Comparison of ENCODE assay signal across 8 mouse cellular contexts in the genomic region with DNA sequence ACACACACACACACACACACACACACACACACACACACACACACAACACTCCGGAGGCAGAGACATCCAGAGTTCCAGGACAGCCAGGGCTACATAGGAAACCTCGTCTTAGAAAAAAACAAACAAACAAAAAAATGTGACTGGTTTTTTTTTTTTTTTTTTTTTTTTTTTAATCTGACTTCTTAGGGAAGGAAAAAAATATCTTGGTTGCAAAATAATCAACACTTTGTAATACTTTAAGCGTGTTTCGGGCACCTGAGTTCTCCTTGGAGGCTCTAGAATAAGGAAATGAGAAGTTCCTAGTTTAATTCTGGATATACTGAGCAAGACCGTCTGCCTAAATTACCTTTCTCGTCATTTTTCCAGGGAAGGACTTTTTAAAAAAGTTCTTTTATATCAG. TPM values are rescaled to one million over a fixed set of nuclear protein-coding genes. Genes with fewer than 3 reads are reported as not detected.
DNase-seq lines count a peak whose midpoint lies in the region; ATAC-seq lines count a peak whose summit lies in the region.

No protein-coding gene starts in this region.

- WGBS in heart, embryonic 14.5 days: 46% methylated on average over 6 of the region's 6 CpGs
- 53% methylated on average over 6 of the region's 6 CpGs for WGBS in hindbrain, embryonic 10.5 days
- WGBS in macrophage (ENCODE audit: missing documents): 21% methylated on average over 6 of the region's 6 CpGs

- H3K4me1 ChIP-seq in heart, embryonic 14.5 days (ENCODE audit: control insufficient read depth in 2 of 2, insufficient read depth in 2 of 2, low read length in 2 of 2): peaks cover 0 to 7% of the 10 kb centered on the region in 2 experiments; a peak in 2 of 4 replicates
- H3K4me1 ChIP-seq in hindbrain, embryonic 10.5 days (replicated peaks): peaks cover 10% of the 10 kb centered on the region

- no peak for ATAC-seq in heart, embryonic 14.5 days (ENCODE audit: insufficient number of reproducible peaks, insufficient read depth, low FRiP score, low read depth)

- no peak for DNase-seq in heart, adult 8-10 months (ENCODE audit: low spot score)
- peak; percentile 11 for DNase-seq in Muller cell, postnatal 12 days (ENCODE audit: inconsistent ontology term)
- no peak for DNase-seq in hindbrain, embryonic 10.5 days (ENCODE audit: low spot score)
- no peak for DNase-seq in MN1 (ENCODE audit: low spot score)
- DNase-seq in adrenal gland, adult 8-10 months: no peak
- DNase-seq in right cerebral cortex, postnatal 14 days: no peak

- H3K4me2 ChIP-seq in heart, embryonic 14.5 days (ENCODE audit: low read length): peak overlapping the region; percentile 68

- no peaks in the 10 kb centered on the region for H3K9me3 ChIP-seq in heart, embryonic 14.5 days (ENCODE audit: control insufficient read depth, low read length)
- no peaks in the 10 kb centered on the region for H3K9me3 ChIP-seq in hindbrain, embryonic 10.5 days

- H3K4me3 ChIP-seq in heart, embryonic 14.5 days (ENCODE audit: control insufficient read depth in 1 of 2, insufficient read depth in 1 of 2, low read depth in 1 of 2, low read length in 2 of 2): peak overlapping the region; percentile 27 to 70; a peak in 3 of 4 replicates
- peak overlapping the region; percentile 91 for H3K4me3 ChIP-seq in hindbrain, embryonic 10.5 days
- peak overlapping the region; percentile 29; the same call in 1 of the 2 replicates for H3K4me3 ChIP-seq in macrophage (ENCODE audit: inconsistent target)

- H3K79me2 ChIP-seq in macrophage (ENCODE audit: inconsistent target): no peaks in the 10 kb centered on the region

- H3K27ac ChIP-seq in heart, embryonic 14.5 days (replicated peaks in 1 of 2; ENCODE audit: control insufficient read depth in 1 of 2, insufficient read depth in 1 of 2, low read depth in 2 of 2, low read length in 2 of 2): no peak overlapping the region
- H3K27ac ChIP-seq in hindbrain, embryonic 10.5 days: peak overlapping the region; percentile 91
- no peak overlapping the region for H3K27ac ChIP-seq in macrophage

- no peak overlapping the region; the same call in 1 of the 2 replicates for H3K9ac ChIP-seq in heart, embryonic 14.5 days (ENCODE audit: low read length)

- no peaks in the 10 kb centered on the region for H3K36me3 ChIP-seq in heart, embryonic 14.5 days (ENCODE audit: control insufficient read depth, insufficient read depth, low read length)
- H3K36me3 ChIP-seq in hindbrain, embryonic 10.5 days: no peaks in the 10 kb centered on the region
- no peaks in the 10 kb centered on the region for H3K36me3 ChIP-seq in macrophage (ENCODE audit: inconsistent target)

- no peaks in the 10 kb centered on the region for H3K27me3 ChIP-seq in heart, embryonic 14.5 days (ENCODE audit: control insufficient read depth, insufficient read depth, low read length)
- no peaks in the 10 kb centered on the region for H3K27me3 ChIP-seq in hindbrain, embryonic 10.5 days (ENCODE audit: insufficient read depth, poor library complexity, severe bottlenecking)

RNA-seq across cellular contexts. Expression of a gene that starts 0.5 kb away (rescaled TPM):
- polyA plus RNA-seq in heart, embryonic 14.5 days (2014; fragmentation: Nextera tagmentation; extraction: Ambion mirVana): 2.4 and 3.4 TPM in 2 replicates
- 1 to 10 TPM; 6.2 to 7.8 (median 7.0) TPM for total RNA-seq in heart, adult 8-10 months (2022)
- 4.8 and 4.9 TPM in 2 replicates for polyA plus RNA-seq in hindbrain, embryonic 10.5 days (2016; fragmentation: Nextera tagmentation; extraction: Ambion mirVana)
- 10 to 100 TPM in 13 of 26 experiments, 1 to 10 TPM in 12, under 1 TPM in 1; 0.86 to 18.3 (median 9.3) TPM for total RNA-seq in macrophage (2018; cell fraction: chromatin; rRNA removed)
- total RNA-seq in macrophage (2018; cell fraction: cytosol; rRNA removed): 1 to 10 TPM in 24 of 26 experiments, under 1 TPM in 2; 0.62 to 1.9 (median 1.4) TPM
- 10 to 100 TPM in 2 of 26 experiments, 1 to 10 TPM in 23, under 1 TPM in 1; 0.88 to 18.4 (median 4.5) TPM for total RNA-seq in macrophage (2018; cell fraction: nucleus; rRNA removed)
- 1.2 to 2.2 TPM (median 1.7 TPM) in 3 replicates for polyA plus RNA-seq in macrophage (2018)
- 10 to 100 TPM; 14.9 to 30.8 (median 22.0) TPM for total RNA-seq in adrenal gland, adult 8-10 months (2022)

RNA-seq across cellular contexts. Expression of a gene that starts 13.2 kb away (rescaled TPM):
- polyA plus RNA-seq in heart, embryonic 14.5 days (2014; fragmentation: Nextera tagmentation; extraction: Ambion mirVana): 1.4 TPM in 2 replicates
- 1 to 10 TPM; 1.9 to 2.8 (median 2.4) TPM for total RNA-seq in heart, adult 8-10 months (2022)
- 0.77 and 0.97 TPM in 2 replicates for polyA plus RNA-seq in hindbrain, embryonic 10.5 days (2016; fragmentation: Nextera tagmentation; extraction: Ambion mirVana)
- 1 to 10 TPM in 7 of 26 experiments, under 1 TPM in 14, not detected in 5; 0.16 to 2.1 (median 0.51) TPM for total RNA-seq in macrophage (2018; cell fraction: chromatin; rRNA removed)
- 1 to 10 TPM in 1 of 26 experiments, under 1 TPM in 25; 0.19 to 1.2 (median 0.56) TPM for total RNA-seq in macrophage (2018; cell fraction: cytosol; rRNA removed)
- total RNA-seq in macrophage (2018; cell fraction: nucleus; rRNA removed): 1 to 10 TPM in 7 of 26 experiments, under 1 TPM in 15, not detected in 4; 0.17 to 2.7 (median 0.56) TPM
- polyA plus RNA-seq in macrophage (2018): 0.25 to 1.5 TPM (median 0.76 TPM) in 3 replicates
- total RNA-seq in adrenal gland, adult 8-10 months (2022): 1 to 10 TPM; 6.0 to 8.1 (median 7.0) TPM

RNA-seq across cellular contexts. Expression of a gene that starts 34.6 kb away (rescaled TPM):
- polyA plus RNA-seq in heart, embryonic 14.5 days (2014; fragmentation: Nextera tagmentation; extraction: Ambion mirVana): 0.43 and 0.68 TPM in 2 replicates
- under 1 TPM in 2 of 4 experiments, not detected in 2; 0.11 TPM for total RNA-seq in heart, adult 8-10 months (2022)
- 3.1 and 3.6 TPM in 2 replicates for polyA plus RNA-seq in hindbrain, embryonic 10.5 days (2016; fragmentation: Nextera tagmentation; extraction: Ambion mirVana)
- total RNA-seq in macrophage (2018; cell fraction: chromatin; rRNA removed): 10 to 100 TPM in 4 of 26 experiments, 1 to 10 TPM in 22; 1.5 to 28.6 (median 5.5) TPM
- total RNA-seq in macrophage (2018; cell fraction: cytosol; rRNA removed): under 1 TPM; 0.06 to 0.74 (median 0.29) TPM
- 10 to 100 TPM in 5 of 26 experiments, 1 to 10 TPM in 20, under 1 TPM in 1; 0.96 to 33.0 (median 4.4) TPM for total RNA-seq in macrophage (2018; cell fraction: nucleus; rRNA removed)
- polyA plus RNA-seq in macrophage (2018): 0.13 to 0.29 TPM (median 0.20 TPM) in 3 replicates
- total RNA-seq in adrenal gland, adult 8-10 months (2022): under 1 TPM; 0.09 to 0.56 (median 0.35) TPM

RNA-seq across cellular contexts. Expression of a gene that starts 44.6 kb away (rescaled TPM):
- not detected in 2 replicates for polyA plus RNA-seq in heart, embryonic 14.5 days (2014; fragmentation: Nextera tagmentation; extraction: Ambion mirVana)
- not detected for total RNA-seq in heart, adult 8-10 months (2022)
- 0.12 TPM in 1 of 2 replicates, not detected in the other for polyA plus RNA-seq in hindbrain, embryonic 10.5 days (2016; fragmentation: Nextera tagmentation; extraction: Ambion mirVana)
- total RNA-seq in macrophage (2018; cell fraction: chromatin; rRNA removed): not detected
- total RNA-seq in macrophage (2018; cell fraction: cytosol; rRNA removed): not detected
- not detected for total RNA-seq in macrophage (2018; cell fraction: nucleus; rRNA removed)
- not detected in 3 replicates for polyA plus RNA-seq in macrophage (2018)
- under 1 TPM in 2 of 4 experiments, not detected in 2; 0.23 to 0.49 TPM for total RNA-seq in adrenal gland, adult 8-10 months (2022)

Comparison
In these comparisons a context has a peak if more than half of its experiments do, and no peak if none do; other contexts are left out.
1. H3K4me3 ChIP-seq: peak in every context shown above with its lines; median percentile 91 in hindbrain, embryonic 10.5 days; 48 in heart, embryonic 14.5 days; 29 in macrophage.